Mouse (Mus musculus) hindbrain, embryonic 11.5 days (tissue): ENCODE data around the gene Mep1a. TPM values are rescaled to one million over a fixed set of nuclear protein-coding genes. Genes with fewer than 3 reads are reported as not detected.

Experiments
- ATAC-seq: fragments of 200-750 bp; cut with Nextera tagmentation; 2 replicates; pipeline ENCODE4 v1.8.0; 2017; ENCODE audit warnings: mild to moderate bottlenecking, moderate TSS enrichment, moderate library complexity; ENCODE audit not compliant: low FRiP score
- DNase-seq: peaks from one replicate; pipeline ENCODE4 v3.0.0-alpha.2; 2015; ENCODE audit warnings: low spot score
- H3K27ac ChIP-seq: fragments of 300-500 bp; sonication (generic); 2 replicates; pipeline ENCODE4 v1.5.1; 2014; ENCODE audit warnings: mild to moderate bottlenecking, low read depth, low read length
- H3K27me3 ChIP-seq: fragments of 300-500 bp; sonication (generic); 2 replicates; pipeline ENCODE4 v1.6.1; 2014; ENCODE audit warnings: mild to moderate bottlenecking, low read length, moderate library complexity, mixed read lengths; ENCODE audit not compliant: control insufficient read depth, insufficient read depth
- H3K36me3 ChIP-seq: fragments of 300-500 bp; sonication (generic); 2 replicates; pipeline ENCODE4 v1.6.1; 2014; ENCODE audit warnings: mild to moderate bottlenecking, low read length, moderate library complexity, mixed read lengths; ENCODE audit not compliant: control insufficient read depth, insufficient read depth
- H3K4me1 ChIP-seq: fragments of 300-500 bp; sonication (generic); replicated peaks from 2 replicates; pipeline ENCODE4 v1.6.1; 2014; ENCODE audit warnings: low read length, mixed read lengths; ENCODE audit not compliant: control insufficient read depth, insufficient read depth
- H3K4me2 ChIP-seq: fragments of 300-500 bp; sonication (generic); replicated peaks from 2 replicates; pipeline ENCODE4 v1.6.1; 2014; ENCODE audit warnings: mild to moderate bottlenecking, low read depth, low read length
- H3K4me3 ChIP-seq: fragments of 300-500 bp; sonication (generic); 2 replicates; pipeline ENCODE4 v1.5.1; 2014; ENCODE audit warnings: low read depth, low read length
- H3K9ac ChIP-seq: fragments of 300-500 bp; sonication (generic); 2 replicates; pipeline ENCODE4 v1.6.1; 2014; ENCODE audit warnings: low read depth, low read length
- H3K9me3 ChIP-seq: fragments of 300-500 bp; sonication (generic); 2 replicates; pipeline ENCODE4 v1.6.1; 2016; ENCODE audit warnings: low read length; ENCODE audit not compliant: control insufficient read depth
- WGBS: fragments of 180-500 bp; shearing (Covaris S2); extraction: QIAGEN DNeasy Blood & Tissue Kit; methylation state at CpG from one replicate; pipeline ENCODE4 v1.1.7; 2014; 5-methylcytosine and 5-hydroxymethylcytosine counted together
- polyA plus RNA-seq: library from polyadenylated mRNA; unstranded; fragments of >200 nt; fragmentation: Nextera tagmentation; extraction: Ambion mirVana; gene quantifications from 2 replicates; pipeline ENCODE4 v1.2.1, GENCODE M21; 2014

Gene Mep1a
- polyA plus RNA-seq, 1 experiment from 2014 or later: not detected

DNA sequence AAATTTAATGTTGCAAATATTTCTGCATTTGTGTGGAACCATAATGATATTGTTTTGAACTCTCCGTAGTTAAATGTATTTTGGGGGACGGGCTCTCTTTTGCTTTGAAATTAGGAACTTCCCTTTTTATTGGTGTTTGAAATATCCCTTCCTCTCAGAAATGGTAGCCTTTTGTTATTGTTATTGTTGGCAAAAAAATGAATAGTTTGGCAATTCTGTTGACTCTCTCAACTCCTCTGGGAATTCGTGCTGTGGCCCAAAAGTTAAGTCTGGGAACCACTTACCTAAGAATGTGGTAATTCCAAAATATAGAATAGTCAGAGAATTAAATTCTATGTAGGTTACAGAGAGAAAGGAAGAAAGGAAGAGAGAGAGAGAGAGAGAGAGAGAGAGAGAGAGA is 17.6 kb upstream of the Mep1a start:
- Histone ChIP-seq H3K4me2 (no peak overlapping the region), H3K36me3 (no peaks in the 10 kb centered on the region), H3K4me1 (no peaks in the 10 kb centered on the region), H3K9ac (no peak overlapping the region), H3K27ac (no peak overlapping the region), H3K9me3 (no peaks in the 10 kb centered on the region), H3K4me3 (no peak overlapping the region), H3K27me3 (no peaks in the 10 kb centered on the region)
- DNase-seq (no peak), ATAC-seq (no peak)
- WGBS: 89% methylated on average over 3 of the region's 3 CpGs

DNA sequence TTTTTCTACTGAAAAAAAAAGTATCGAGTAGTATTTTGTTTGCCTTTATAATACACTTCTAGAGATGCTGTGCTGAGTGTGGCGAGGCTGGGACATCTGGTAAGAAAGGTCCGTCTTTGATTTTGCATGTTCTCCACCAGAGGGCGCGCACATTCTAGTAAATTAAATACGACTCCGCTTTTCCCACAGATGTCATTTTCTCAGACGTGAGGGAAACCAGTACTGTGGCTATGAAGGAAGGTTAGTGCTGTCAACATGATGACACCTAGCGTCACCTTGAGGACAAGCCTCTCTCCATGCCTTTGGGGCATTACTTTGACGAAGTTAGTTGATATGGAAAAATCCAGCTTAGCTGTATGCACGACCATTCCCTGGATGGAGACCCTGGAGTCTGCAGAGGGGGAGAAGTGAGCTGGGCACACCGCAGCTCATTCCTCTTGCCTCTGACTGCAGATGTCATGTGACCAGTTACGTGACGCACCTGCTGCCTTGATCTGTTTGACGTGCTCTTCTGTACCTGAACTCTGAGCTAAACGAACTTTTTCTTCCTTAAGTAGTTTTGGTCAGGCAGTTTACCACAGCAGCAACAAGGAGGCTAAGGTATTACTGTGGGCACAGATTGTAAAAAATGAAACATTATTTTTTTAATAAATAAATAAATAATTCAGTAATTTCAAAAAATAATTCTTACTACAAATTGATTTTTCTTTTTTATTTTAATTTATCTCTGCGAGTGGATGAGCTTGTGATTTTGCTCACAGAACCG is 16.2 kb upstream of the Mep1a start:
- WGBS: 30% methylated on average over 18 of the region's 18 CpGs
- DNase-seq: peak; percentile 84

DNA sequence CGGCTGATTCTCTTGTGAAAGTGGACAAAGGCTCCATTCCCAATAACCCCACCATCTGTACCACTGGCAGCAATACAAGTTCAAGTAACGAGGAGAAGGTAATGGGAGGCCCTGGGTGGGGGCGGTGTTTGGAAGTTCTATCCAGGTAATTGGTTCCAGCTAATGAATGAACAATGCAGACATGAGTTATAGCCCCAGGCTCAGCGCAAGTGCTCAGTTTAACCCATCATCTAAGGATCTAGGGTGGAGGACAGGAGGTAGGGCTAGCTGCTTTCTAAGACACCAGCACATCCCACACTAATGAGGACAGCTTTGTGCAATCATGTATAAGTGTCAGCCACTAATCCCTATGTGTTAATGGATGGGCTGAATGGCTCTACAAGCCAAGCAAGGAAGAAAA is 8.2 kb upstream of the Mep1a start:
- Histone ChIP-seq H3K27me3 (no peaks in the 10 kb centered on the region), H3K4me3 (no peak overlapping the region), H3K4me2 (no peak overlapping the region), H3K27ac (no peak overlapping the region), H3K4me1 (no peaks in the 10 kb centered on the region), H3K36me3 (no peaks in the 10 kb centered on the region), H3K9me3 (no peaks in the 10 kb centered on the region), H3K9ac (no peak overlapping the region)
- WGBS: 69% methylated on average over 4 of the region's 4 CpGs
- ATAC-seq (no peak), DNase-seq (no peak)

More for the DNA sequence above, 16.2 kb upstream of the Mep1a start:
- no peaks in the 10 kb centered on the region for H3K9me3 ChIP-seq
- no peak overlapping the region for H3K4me2 ChIP-seq
- no peak overlapping the region for H3K4me3 ChIP-seq
- H3K9ac ChIP-seq: no peak overlapping the region
- no peak overlapping the region for H3K27ac ChIP-seq
- H3K4me1 ChIP-seq: no peaks in the 10 kb centered on the region
- H3K27me3 ChIP-seq: no peaks in the 10 kb centered on the region
- no peaks in the 10 kb centered on the region for H3K36me3 ChIP-seq
- peak; percentile 74 for ATAC-seq

DNA sequence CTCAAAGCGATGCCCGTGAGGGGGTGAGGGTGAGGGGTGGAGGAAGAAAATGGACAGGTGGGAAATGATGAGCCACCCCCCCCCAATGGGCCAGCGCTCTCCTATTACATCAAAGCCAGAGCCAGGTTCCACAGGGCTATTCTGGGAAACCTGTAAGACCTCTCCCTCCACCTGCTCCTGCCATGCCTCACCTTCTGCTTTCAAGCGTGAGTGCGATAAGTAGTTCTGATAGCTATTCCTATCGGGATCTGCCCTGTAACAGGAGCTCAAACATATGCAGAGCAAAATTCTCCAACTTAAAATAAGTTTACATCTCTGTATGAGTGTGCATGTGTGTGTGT is 2.0 kb upstream of the Mep1a start:
- ATAC-seq (no peak), DNase-seq (no peak)
- no peaks in the 10 kb centered on the region for H3K27me3 ChIP-seq
- no peak overlapping the region for H3K4me2 ChIP-seq
- H3K36me3 ChIP-seq: no peaks in the 10 kb centered on the region
- no peak overlapping the region for H3K27ac ChIP-seq
- no peaks in the 10 kb centered on the region for H3K4me1 ChIP-seq
- no peaks in the 10 kb centered on the region for H3K9me3 ChIP-seq
- 75% methylated on average over 6 of the region's 6 CpGs for WGBS
- no peak overlapping the region for H3K4me3 ChIP-seq
- H3K9ac ChIP-seq: no peak overlapping the region

DNA sequence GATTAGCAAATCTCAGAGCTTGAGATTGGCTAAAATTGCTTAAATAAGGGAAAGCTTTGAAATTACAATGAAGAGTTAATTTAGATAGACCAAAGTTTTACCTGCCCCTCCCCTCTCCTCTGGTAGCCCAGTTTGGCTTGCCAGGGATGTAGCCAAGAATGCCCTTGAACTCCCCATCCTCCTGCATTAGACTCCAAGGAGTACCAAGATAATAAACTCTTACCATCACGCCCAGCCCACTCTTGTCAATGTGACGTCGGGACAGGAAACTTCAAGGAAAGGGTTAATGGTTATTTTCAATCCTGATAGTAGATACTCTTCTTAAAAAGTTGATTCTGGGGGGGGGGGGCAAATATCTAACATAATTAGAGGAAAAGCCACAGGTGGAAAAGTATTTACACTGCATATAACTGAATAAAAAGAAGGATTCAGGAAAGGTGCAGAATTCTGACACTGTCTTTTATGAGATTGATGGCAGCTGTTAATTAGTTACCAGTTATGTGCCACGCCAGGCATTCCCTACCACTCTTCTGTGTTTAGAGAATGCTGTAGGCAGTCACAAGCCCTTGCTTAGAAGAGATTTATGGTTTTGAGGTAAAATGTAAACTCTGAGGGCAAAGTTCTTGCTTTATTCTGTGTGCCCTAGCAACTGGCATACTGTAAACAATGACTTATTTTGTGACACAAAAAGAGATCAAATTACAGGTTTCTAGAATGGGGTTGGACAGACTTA is 1.4 kb upstream of the Mep1a start:
- WGBS: 71% methylated on average over 4 of the region's 4 CpGs
- H3K9me3 ChIP-seq: no peaks in the 10 kb centered on the region
- DNase-seq: no peak
- no peak for ATAC-seq
- no peaks in the 10 kb centered on the region for H3K27me3 ChIP-seq
- no peak overlapping the region for H3K27ac ChIP-seq
- no peak overlapping the region for H3K9ac ChIP-seq
- no peaks in the 10 kb centered on the region for H3K4me1 ChIP-seq
- no peak overlapping the region for H3K4me2 ChIP-seq
- no peak overlapping the region for H3K4me3 ChIP-seq
- no peaks in the 10 kb centered on the region for H3K36me3 ChIP-seq

DNA sequence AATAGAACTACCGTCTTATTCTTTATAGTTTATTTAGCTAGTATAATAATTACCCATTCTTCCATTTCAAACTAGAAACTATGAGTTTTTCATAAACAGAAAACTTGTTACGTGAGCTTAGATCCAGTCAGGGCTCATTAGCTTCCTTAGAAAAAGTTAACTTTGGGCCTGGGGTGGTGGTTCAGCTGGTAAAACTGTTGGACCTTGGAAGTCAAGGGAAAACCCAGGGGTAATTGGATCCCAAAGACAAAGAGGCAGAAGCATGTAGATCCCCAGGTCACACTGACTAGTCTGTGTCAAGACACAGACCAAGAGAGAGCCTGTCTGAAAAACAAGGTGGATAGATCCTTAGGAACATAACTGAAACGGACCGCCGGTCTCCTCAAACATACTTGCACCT is 981 bp downstream of the Mep1a start:
- H3K27me3 ChIP-seq: no peaks in the 10 kb centered on the region
- no peaks in the 10 kb centered on the region for H3K4me1 ChIP-seq
- H3K27ac ChIP-seq: no peak overlapping the region
- H3K9ac ChIP-seq: no peak overlapping the region
- WGBS: 95% methylated on average over 5 of the region's 5 CpGs
- no peak for DNase-seq
- H3K4me3 ChIP-seq: no peak overlapping the region
- H3K4me2 ChIP-seq: no peak overlapping the region
- no peak for ATAC-seq
- no peaks in the 10 kb centered on the region for H3K9me3 ChIP-seq
- H3K36me3 ChIP-seq: no peaks in the 10 kb centered on the region

DNA sequence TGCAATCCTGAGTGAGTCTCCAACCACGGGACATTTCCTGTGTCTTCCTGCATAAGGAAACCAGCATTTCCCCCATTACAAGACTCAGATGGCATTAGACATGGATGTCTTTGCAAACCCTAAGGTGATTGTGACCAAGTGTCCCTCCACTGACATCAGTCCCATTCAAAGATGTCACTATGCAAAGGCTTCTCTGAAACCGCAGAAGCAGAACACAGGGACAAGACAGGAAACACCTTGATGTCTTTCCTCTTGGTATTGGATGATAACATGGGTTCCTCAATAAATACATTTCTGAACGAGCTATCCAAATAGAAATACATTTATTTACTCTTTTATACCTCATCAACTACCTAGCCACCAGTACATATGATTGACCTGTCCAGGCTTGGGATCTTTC is 1.4 kb downstream of the Mep1a start:
- ATAC-seq (no peak), DNase-seq (no peak)
- no peaks in the 10 kb centered on the region for H3K9me3 ChIP-seq
- no peaks in the 10 kb centered on the region for H3K27me3 ChIP-seq
- no peak overlapping the region for H3K27ac ChIP-seq
- no peaks in the 10 kb centered on the region for H3K4me1 ChIP-seq
- H3K9ac ChIP-seq: no peak overlapping the region
- H3K36me3 ChIP-seq: no peaks in the 10 kb centered on the region
- H3K4me3 ChIP-seq: no peak overlapping the region
- H3K4me2 ChIP-seq: no peak overlapping the region
- WGBS: 86% methylated on average over 3 of the region's 3 CpGs

DNA sequence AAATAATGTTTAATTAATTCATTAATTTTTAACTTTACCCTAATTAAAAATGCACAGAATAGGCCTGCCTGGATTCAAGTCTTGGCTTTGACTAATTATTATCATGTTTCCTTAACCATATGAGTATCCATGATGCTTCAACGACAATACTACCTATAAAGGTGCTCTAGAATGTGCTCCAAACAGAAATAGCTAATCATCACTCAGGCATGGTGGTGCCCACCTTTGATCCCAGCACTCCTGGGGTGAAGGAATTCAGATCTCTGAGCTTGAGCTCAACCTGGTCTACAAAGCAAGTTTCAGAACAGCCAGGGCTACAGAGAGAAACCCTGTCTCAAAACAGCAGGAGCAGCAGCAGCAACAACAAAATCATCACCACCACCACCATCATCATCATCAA is 2.1 kb downstream of the Mep1a start:
- Histone ChIP-seq H3K4me3 (no peak overlapping the region), H3K4me1 (no peaks in the 10 kb centered on the region), H3K9ac (no peak overlapping the region), H3K4me2 (no peak overlapping the region), H3K9me3 (no peaks in the 10 kb centered on the region), H3K27me3 (no peaks in the 10 kb centered on the region), H3K27ac (no peak overlapping the region), H3K36me3 (no peaks in the 10 kb centered on the region)
- ATAC-seq (no peak), DNase-seq (no peak)
- WGBS: 67% methylated on average over 1 of the region's 1 CpGs

DNA sequence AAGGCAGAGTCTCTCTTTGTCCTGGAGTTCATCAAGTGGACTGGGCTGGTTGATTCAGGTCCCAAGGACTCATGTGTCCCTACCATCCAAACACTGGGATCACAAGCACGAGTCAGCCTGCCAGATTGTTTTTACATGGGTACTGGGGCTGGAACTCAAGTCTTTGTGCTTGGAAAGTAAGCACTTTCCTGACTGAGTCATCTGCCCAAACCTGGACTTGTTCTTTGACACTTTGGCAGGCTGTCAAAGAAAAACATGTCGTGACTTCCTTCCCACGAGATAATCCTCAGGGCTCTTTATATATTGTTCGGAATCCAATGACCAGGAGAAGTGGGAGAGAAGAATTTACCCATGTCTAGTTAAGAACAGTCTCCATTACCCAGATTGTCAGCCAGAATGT is 5.1 kb downstream of the Mep1a start:
- H3K4me2 ChIP-seq: no peak overlapping the region
- H3K9ac ChIP-seq: no peak overlapping the region
- no peaks in the 10 kb centered on the region for H3K9me3 ChIP-seq
- DNase-seq: no peak
- no peak overlapping the region for H3K4me3 ChIP-seq
- no peaks in the 10 kb centered on the region for H3K27me3 ChIP-seq
- 89% methylated on average over 4 of the region's 4 CpGs for WGBS
- H3K27ac ChIP-seq: no peak overlapping the region
- no peaks in the 10 kb centered on the region for H3K36me3 ChIP-seq
- no peak for ATAC-seq
- no peaks in the 10 kb centered on the region for H3K4me1 ChIP-seq
